Mouse (Mus musculus): ENCODE data around the gene 2300009A05Rik. TPM values are rescaled to one million over a fixed set of nuclear protein-coding genes. Genes with fewer than 3 reads are reported as not detected.

Gene 2300009A05Rik
- polyA plus RNA-seq, 1 experiment from 2014 or later, result 46.3 TPM

Other genes with a start within 250 kb of the 2300009A05Rik start
- 42.2 and 43.8 TPM in 2 replicates for gene Map2k5, start 21.3 kb downstream of the 2300009A05Rik start, polyA plus RNA-seq (2016; fragmentation: Nextera tagmentation; extraction: Ambion mirVana)
- gene Iqch, start 203.2 kb upstream of the 2300009A05Rik start, polyA plus RNA-seq (2016; fragmentation: Nextera tagmentation; extraction: Ambion mirVana), result not detected in 2 replicates
- gene Aagab, start 203.4 kb upstream of the 2300009A05Rik start, polyA plus RNA-seq (2016; fragmentation: Nextera tagmentation; extraction: Ambion mirVana), result 56.5 and 57.3 TPM in 2 replicates

All from midbrain, embryonic 12.5 days (tissue).